Mouse (Mus musculus) embryonic facial prominence, embryonic 14.5 days (tissue): Measurements from ENCODE around the gene Cstf3. TPM values are rescaled to one million over a fixed set of nuclear protein-coding genes. Genes with fewer than 3 reads are reported as not detected.

Source experiments
- ATAC-seq: fragments of 200-750 bp; cut with Nextera tagmentation; 2 replicates; pipeline ENCODE4 v1.8.0; 2017; ENCODE audit warnings: low read depth, moderate number of reproducible peaks, moderate TSS enrichment
- DNase-seq: peaks from one replicate; pipeline ENCODE4 v3.0.0-alpha.2; 2015; ENCODE audit warnings: low spot score
- H3K27ac ChIP-seq: fragments of 300-500 bp; sonication (generic); replicated peaks from 2 replicates; pipeline ENCODE4 v1.5.1; 2014; ENCODE audit warnings: low read depth, mild to moderate bottlenecking, low read length, moderate library complexity
- H3K27me3 ChIP-seq: fragments of 300-500 bp; sonication (generic); replicated peaks from 2 replicates; pipeline ENCODE4 v1.6.1; 2014; ENCODE audit warnings: low read length; ENCODE audit not compliant: control insufficient read depth, insufficient read depth
- H3K36me3 ChIP-seq: fragments of 300-500 bp; sonication (generic); 2 replicates; pipeline ENCODE4 v1.6.1; 2014; ENCODE audit warnings: low read length, mixed read lengths; ENCODE audit not compliant: control insufficient read depth, insufficient read depth
- H3K4me1 ChIP-seq: fragments of 300-500 bp; sonication (generic); 2 replicates; pipeline ENCODE4 v1.6.1; 2014; ENCODE audit warnings: antibody characterized with exemption, low read length; ENCODE audit not compliant: control insufficient read depth, insufficient read depth
- H3K4me2 ChIP-seq: fragments of 300-500 bp; sonication (generic); 2 replicates; pipeline ENCODE4 v1.6.1; 2014; ENCODE audit warnings: low read depth, mild to moderate bottlenecking, low read length, moderate library complexity, mixed read lengths
- H3K4me3 ChIP-seq: fragments of 300-500 bp; sonication (generic); 2 replicates; pipeline ENCODE4 v1.5.1; 2014; ENCODE audit warnings: low read depth, mild to moderate bottlenecking, low read length
- H3K9ac ChIP-seq: fragments of 300-500 bp; sonication (generic); 2 replicates; pipeline ENCODE4 v1.6.1; 2014; ENCODE audit warnings: low read depth, mild to moderate bottlenecking, low read length, moderate library complexity, mixed read lengths
- H3K9me3 ChIP-seq: fragments of 300-500 bp; sonication (generic); 2 replicates; pipeline ENCODE4 v1.6.1; 2016; ENCODE audit warnings: low read length; ENCODE audit not compliant: control insufficient read depth
- WGBS: fragments of 180-500 bp; shearing (Covaris S2); extraction: QIAGEN DNeasy Blood & Tissue Kit; methylation state at CpG from one replicate; pipeline ENCODE4 v1.1.7; 2014; 5-methylcytosine and 5-hydroxymethylcytosine counted together
- polyA plus RNA-seq: library from polyadenylated mRNA; unstranded; fragments of >200 nt; fragmentation: Nextera tagmentation; extraction: Ambion mirVana; gene quantifications from 2 replicates; pipeline ENCODE4 v1.2.1, GENCODE M21; 2014

Cstf3 gene
- polyA plus RNA-seq, 1 experiment from 2014 or later: 47.3 TPM

DNA sequence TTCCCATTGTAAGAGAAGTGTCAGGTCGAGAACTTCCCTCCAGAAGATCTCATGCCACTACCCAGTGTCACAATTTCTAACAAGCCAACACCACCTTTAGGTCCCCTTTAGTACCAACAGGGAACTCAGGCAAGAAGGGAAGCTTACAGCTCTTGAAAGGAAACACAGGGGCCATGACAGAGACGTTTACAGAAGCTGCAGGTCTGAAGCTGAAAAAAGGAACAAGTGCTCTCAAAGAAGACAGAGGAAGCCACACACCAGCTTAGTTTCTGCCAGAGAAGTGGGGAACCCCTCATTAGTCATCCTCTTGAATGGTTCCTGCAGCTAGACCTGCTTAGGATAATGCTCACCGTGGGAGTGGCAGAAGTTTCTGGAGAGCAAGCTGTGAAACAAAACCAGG lies 96.9 kb downstream of the Cstf3 start:
- peaks cover 24% of the 10 kb centered on the region for H3K36me3 ChIP-seq
- 70% methylated on average over 3 of the region's 3 CpGs for WGBS
- DNase-seq: no peak
- H3K4me3 ChIP-seq: no peak overlapping the region
- H3K4me1 ChIP-seq: no peaks in the 10 kb centered on the region
- H3K27ac ChIP-seq: no peak overlapping the region
- H3K9me3 ChIP-seq: no peaks in the 10 kb centered on the region
- H3K27me3 ChIP-seq: no peaks in the 10 kb centered on the region
- no peak overlapping the region for H3K4me2 ChIP-seq
- no peak for ATAC-seq
- no peak overlapping the region for H3K9ac ChIP-seq

DNA sequence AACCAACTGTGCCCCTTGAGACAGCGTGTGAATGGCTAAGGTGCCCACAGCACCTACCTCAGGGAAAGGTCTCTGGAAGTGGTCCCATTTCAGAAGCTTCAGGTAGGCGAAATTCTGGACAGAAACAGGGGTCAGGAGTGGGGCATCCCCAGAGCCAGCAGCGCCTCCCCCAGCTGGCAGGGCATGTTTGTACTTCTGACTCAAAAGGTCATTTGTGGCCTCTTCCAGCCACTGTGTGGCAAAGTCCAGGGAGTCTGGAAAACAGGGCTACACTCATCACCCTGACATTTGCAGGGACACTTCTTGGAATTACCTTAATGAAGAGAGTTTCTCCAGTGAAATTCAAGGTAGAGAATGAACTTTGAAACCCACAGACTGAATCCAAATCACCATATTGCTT lies 98.0 kb downstream of the Cstf3 start:
- Histone ChIP-seq H3K27me3 (no peaks in the 10 kb centered on the region), H3K36me3 (peaks cover 14% of the 10 kb centered on the region), H3K27ac (no peak overlapping the region), H3K4me2 (no peak overlapping the region), H3K9me3 (no peaks in the 10 kb centered on the region), H3K9ac (no peak overlapping the region), H3K4me3 (no peak overlapping the region), H3K4me1 (no peaks in the 10 kb centered on the region)
- WGBS: 78% methylated on average over 3 of the region's 3 CpGs
- DNase-seq: no peak
- ATAC-seq: no peak

DNA sequence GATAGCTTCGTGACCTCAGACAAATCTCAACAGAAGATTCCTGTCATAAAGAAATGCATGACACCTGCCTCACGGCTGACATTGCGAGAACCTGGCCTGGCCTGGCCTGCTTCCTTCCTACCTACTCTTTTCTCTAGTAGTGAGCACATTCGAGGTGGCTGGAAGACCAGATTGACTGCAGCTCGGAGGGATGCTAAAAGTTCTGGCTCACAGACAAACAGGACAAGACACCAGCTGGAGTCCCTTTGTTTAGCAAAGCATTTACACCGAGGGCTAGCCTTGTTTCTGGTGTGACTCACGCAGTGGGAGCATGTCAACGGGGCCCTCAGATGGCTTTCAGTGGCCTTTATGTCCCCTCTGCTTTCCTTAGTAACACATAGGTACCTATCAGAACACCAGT lies 98.4 kb downstream of the Cstf3 start:
- Histone ChIP-seq H3K9me3 (no peaks in the 10 kb centered on the region), H3K4me1 (no peaks in the 10 kb centered on the region), H3K9ac (no peak overlapping the region), H3K27me3 (no peaks in the 10 kb centered on the region), H3K27ac (no peak overlapping the region), H3K36me3 (peaks cover 10% of the 10 kb centered on the region), H3K4me2 (no peak overlapping the region), H3K4me3 (no peak overlapping the region)
- DNase-seq: no peak
- no peak for ATAC-seq
- 81% methylated on average over 8 of the region's 8 CpGs for WGBS

DNA sequence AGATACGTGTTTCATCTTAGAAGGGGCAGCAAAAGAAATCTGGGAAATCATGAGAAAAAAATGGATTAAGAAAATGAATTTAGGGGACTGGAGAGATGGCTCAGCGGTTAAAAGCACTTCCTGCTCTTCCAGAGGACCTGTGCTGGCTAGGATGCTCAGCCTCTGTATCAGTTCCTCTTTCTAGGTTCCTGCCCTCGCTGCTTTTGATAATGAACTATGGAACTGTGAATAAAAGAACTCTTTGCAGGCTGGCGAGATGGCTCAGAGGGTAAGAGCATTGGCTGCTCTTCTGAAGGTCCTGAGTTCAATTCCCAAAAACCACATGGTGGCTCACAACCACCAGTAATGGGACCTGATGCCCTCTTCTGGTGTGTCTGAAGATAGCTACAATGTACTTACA lies 100.4 kb downstream of the Cstf3 start:
- no peak overlapping the region for H3K4me2 ChIP-seq
- no peaks in the 10 kb centered on the region for H3K4me1 ChIP-seq
- no peaks in the 10 kb centered on the region for H3K27me3 ChIP-seq
- 0 out of 2 replicates have a peak, but pooled peaks cover 4% of the 10 kb centered on the region for H3K36me3 ChIP-seq
- H3K4me3 ChIP-seq: no peak overlapping the region
- no peak overlapping the region for H3K27ac ChIP-seq
- 85% methylated on average over 4 of the region's 4 CpGs for WGBS
- ATAC-seq (no peak), DNase-seq (no peak)
- H3K9ac ChIP-seq: no peak overlapping the region
- H3K9me3 ChIP-seq: no peaks in the 10 kb centered on the region

DNA sequence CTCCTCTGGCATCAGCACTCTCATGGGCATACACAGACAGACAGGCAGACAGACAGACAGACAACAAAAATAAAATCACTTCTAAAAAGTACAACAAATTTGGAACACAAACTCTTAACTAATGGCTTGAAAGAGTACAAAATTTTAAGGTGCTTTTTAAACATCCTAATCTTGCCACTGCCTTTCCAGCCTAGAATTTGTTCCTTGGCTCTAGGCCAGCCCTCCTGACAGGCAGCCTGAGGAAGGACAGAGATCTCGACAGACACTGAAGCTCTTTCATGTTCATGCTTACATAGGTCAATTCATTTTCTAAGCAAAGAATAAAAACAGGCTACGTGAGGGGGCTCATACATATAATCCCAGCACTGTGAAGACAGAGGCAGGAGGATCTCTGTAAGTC lies 102.2 kb downstream of the Cstf3 start:
- no peaks in the 10 kb centered on the region for H3K27me3 ChIP-seq
- H3K27ac ChIP-seq: no peak overlapping the region
- no peak for ATAC-seq
- WGBS: 49% methylated on average over 2 of the region's 2 CpGs
- no peaks in the 10 kb centered on the region for H3K9me3 ChIP-seq
- no peaks in the 10 kb centered on the region for H3K4me1 ChIP-seq
- no peak overlapping the region for H3K4me3 ChIP-seq
- DNase-seq: no peak
- H3K9ac ChIP-seq: no peak overlapping the region
- 0 out of 2 replicates have a peak, but pooled peaks cover 7% of the 10 kb centered on the region for H3K36me3 ChIP-seq
- no peak overlapping the region for H3K4me2 ChIP-seq

DNA sequence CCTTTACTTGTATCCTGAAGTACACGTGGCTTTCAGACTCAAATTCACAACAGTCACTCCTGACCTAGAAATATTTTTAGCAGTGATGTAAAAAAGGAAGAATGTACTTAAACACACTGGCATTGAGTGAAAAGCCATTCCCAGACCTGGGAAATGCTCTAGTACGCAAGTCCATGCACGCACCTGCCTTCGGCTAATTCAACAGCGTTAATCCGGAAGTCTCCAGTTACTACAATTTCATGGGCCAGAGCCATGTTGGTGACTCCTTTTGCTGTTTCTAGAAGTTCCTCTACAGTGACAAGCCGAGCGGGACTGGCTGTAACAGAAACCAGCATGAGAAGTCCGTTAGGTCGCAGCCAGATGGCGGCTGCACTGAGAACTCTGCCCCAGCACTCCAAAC lies 109.3 kb downstream of the Cstf3 start:
- Histone ChIP-seq H3K27ac (no peak overlapping the region), H3K27me3 (no peaks in the 10 kb centered on the region), H3K9me3 (no peaks in the 10 kb centered on the region), H3K4me1 (no peaks in the 10 kb centered on the region), H3K4me3 (no peak overlapping the region), H3K9ac (no peak overlapping the region), H3K36me3 (peaks cover 16% of the 10 kb centered on the region; the same call in 1 of the 2 replicates), H3K4me2 (no peak overlapping the region)
- WGBS: 67% methylated on average over 11 of the region's 11 CpGs
- DNase-seq (peak; percentile 85), ATAC-seq (peak; percentile 63)

DNA sequence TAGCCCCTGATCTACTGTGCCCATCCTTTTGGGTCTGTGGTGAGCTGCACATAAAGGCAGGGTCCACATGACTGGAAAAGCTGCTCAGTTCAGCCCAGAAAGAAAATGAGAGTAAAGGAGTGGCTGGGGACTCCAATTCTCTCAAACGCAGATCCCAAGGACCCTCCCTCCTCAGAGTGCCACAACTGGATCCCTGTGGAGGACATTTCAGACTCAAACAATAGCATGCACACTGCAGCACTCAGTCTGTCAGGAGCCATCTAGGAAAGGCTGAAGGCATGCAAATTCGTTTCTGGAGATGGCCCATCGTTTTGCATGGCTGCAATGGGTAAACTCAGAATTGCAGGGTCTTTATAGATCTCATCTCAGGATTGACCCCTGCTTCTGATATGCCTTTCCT lies 112.8 kb downstream of the Cstf3 start:
- no peak for DNase-seq
- no peak overlapping the region for H3K4me3 ChIP-seq
- peaks cover 21% of the 10 kb centered on the region for H3K36me3 ChIP-seq
- H3K4me1 ChIP-seq: no peaks in the 10 kb centered on the region
- H3K27me3 ChIP-seq: no peaks in the 10 kb centered on the region
- H3K9me3 ChIP-seq: no peaks in the 10 kb centered on the region
- no peak overlapping the region for H3K9ac ChIP-seq
- 66% methylated on average over 3 of the region's 3 CpGs for WGBS
- no peak for ATAC-seq
- H3K27ac ChIP-seq: no peak overlapping the region
- no peak overlapping the region for H3K4me2 ChIP-seq

DNA sequence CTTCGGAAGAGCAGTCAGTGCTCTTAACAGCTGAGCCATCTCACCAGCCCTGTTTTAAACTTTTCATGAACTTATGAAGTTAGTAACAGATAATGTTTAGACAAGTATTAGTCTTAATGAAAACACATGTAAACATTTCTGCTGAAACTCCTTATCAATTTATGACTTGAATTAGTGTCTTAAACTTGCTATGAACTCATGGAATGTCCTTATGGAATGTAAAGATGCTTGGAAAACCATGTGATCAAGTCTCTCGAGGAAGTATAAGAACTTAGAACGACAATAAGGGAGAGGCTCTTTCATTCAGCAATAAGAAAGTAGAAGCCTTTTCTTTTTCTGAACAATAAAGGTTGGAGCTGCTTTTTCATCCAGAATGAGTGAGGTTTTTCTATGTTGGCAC lies 114.0 kb downstream of the Cstf3 start:
- Histone ChIP-seq H3K4me2 (no peak overlapping the region), H3K4me1 (no peaks in the 10 kb centered on the region), H3K27me3 (no peaks in the 10 kb centered on the region), H3K27ac (no peak overlapping the region), H3K9me3 (no peaks in the 10 kb centered on the region), H3K9ac (no peak overlapping the region), H3K36me3 (peaks cover 21% of the 10 kb centered on the region; the same call in 1 of the 2 replicates), H3K4me3 (no peak overlapping the region)
- WGBS: 81% methylated on average over 3 of the region's 3 CpGs
- DNase-seq: no peak
- ATAC-seq: no peak

DNA sequence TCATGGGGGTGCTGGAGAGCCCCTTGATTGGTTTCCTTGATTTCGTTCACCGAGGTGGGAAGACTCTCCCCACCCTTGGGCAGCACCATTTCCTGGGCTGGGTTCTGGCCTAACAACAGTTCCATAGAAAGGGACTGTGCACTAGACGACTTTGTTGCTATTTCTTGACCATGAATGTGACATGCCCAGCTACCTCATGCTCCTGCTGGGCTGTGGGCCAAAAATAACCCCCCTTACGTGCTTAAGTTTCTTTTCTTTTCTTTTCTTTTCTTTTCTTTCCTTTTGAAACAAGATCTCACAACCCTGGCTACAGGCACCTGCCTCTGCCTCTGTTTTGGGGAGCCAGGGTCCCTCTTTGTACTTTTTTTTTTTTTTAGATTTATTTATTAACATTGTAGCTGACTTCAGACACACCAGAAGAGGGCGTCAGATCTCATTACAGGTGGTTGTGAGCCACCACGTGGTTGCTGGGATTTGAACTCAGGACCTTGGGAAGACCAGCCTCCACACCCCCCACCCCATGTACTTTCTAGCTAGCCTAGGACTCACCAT lies 119.5 kb downstream of the Cstf3 start:
- H3K9me3 ChIP-seq: no peaks in the 10 kb centered on the region
- ATAC-seq: no peak
- DNase-seq: no peak
- peaks cover 11% of the 10 kb centered on the region; the same call in 1 of the 2 replicates for H3K36me3 ChIP-seq
- no peak overlapping the region for H3K4me2 ChIP-seq
- no peaks in the 10 kb centered on the region for H3K27me3 ChIP-seq
- H3K4me1 ChIP-seq: peaks cover 12% of the 10 kb centered on the region; the same call in 1 of the 2 replicates
- no peak overlapping the region for H3K4me3 ChIP-seq
- WGBS: 54% methylated on average over 6 of the region's 6 CpGs
- no peak overlapping the region for H3K27ac ChIP-seq
- no peak overlapping the region for H3K9ac ChIP-seq
